Mouse (Mus musculus): ENCODE measurements around the gene Skap2.

DNA sequence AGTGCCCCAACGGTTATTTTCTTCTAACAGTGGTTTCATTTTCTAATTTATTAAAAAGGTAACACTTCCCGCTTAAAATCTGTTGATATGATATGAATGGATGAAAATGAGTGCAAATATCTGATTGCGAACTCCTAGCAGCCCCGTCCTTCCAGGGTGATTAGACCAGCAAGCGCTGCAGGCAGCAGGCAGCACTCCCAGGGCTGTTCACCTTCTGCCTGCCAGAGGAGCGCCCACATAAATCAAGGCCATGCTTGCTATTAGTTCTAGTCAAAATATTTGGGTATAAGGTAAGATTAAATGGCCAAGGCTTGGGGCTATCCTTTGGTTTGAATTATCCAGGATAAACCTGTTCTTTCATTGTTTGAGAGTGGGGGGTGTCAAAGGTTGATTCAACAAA lies 3.0 kb downstream of the Skap2 start:
- TF ChIP-seq CTCF (IDR thresholded peaks at IDR 0.05; ENCODE audit: low read depth, low read length) (no peak), POLR2A (IDR thresholded peaks at IDR 0.05; ENCODE audit: borderline replicate concordance, low read depth, low read length) (no peak)

All from bone marrow macrophage, adult 2 months (primary cell).